Mouse (Mus musculus) olfactory bulb, adult 2 months (tissue): ENCODE data around the gene Dcaf15.

ENCODE experiments used
- CTCF ChIP-seq: fragments of 200-500 bp; IDR thresholded peaks from 2 replicates; pipeline ENCODE4 v1.5.1; 2012; ENCODE audit warnings: low read depth, mild to moderate bottlenecking, low read length, moderate library complexity; ENCODE audit not compliant: insufficient read depth
- POLR2A ChIP-seq: fragments of 200-500 bp; IDR thresholded peaks from 2 replicates; pipeline ENCODE4 v1.6.1; 2012; ENCODE audit warnings: mild to moderate bottlenecking, low read depth, low read length, moderate library complexity; ENCODE audit not compliant: insufficient read depth

- TF ChIP-seq CTCF (no peak), POLR2A (no peak)
These were observed 1.9 kb upstream of the Dcaf15 start for GRCm38 (mm10) chr8:84106216-84107040.
